Mouse (Mus musculus): ENCODE measurements at regions not wholly inside any gene's neighbourhood (a gene's known extent, or its start where the extent isn't known, plus 50 kb on each side); places are given as distances from the start of the nearest gene placed in this dataset.

DNA sequence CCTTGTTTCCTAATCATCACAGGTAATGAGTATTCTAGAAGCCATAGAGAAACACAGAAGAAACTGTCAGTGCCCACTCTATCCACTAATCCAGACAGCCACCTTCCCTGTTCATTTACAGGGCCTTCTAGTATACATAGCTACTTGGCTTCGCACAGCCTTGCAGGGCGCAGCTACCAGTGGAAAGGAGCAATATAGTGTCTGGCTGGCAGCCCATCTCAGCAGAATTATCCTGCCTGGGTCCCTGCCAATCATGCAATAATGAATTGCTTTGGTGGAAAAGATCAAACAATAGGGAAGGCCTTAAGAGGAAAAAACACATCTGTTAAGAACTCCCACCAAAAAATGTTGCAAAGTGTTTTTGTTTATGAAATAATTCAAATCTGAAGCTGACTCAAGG lies 319.8 kb upstream of the Btbd3 start:
- TF ChIP-seq POLR2A (IDR thresholded peaks at IDR 0.05; ENCODE audit: low read depth, low read length) (no peak), CTCF (IDR thresholded peaks at IDR 0.05; ENCODE audit: extremely low read depth, insufficient read depth, insufficient read length, insufficient replicate concordance) (no peak)
